Mouse (Mus musculus): Measurements from ENCODE around the gene Slc6a5.

- TF ChIP-seq CTCF (IDR thresholded peaks at IDR 0.05; ENCODE audit: control insufficient read depth, insufficient read depth, insufficient replicate concordance, low read depth, low read length) (no peak), POLR2A (IDR thresholded peaks at IDR 0.05; ENCODE audit: control insufficient read depth, low read depth, low read length) (no peak)
Measured at GRCm38 (mm10) chr7:49895296-49895695, 14.7 kb upstream of the Slc6a5 start.
